Mouse (Mus musculus): ENCODE results near the gene Carhsp1. TPM values are rescaled to one million over a fixed set of nuclear protein-coding genes. Genes with fewer than 3 reads are reported as not detected.

Carhsp1 gene
- polyA plus RNA-seq (2012; rRNA removed) = 118 and 129 TPM in 2 replicates

GRCm38 (mm10) chr16:8671551-8672349, at the start of gene Carhsp1:
Carhsp1 (minus strand) TSS chr16:8672155.

GRCm38 (mm10) chr16:8680470-8680869, 8.5 kb upstream of the Carhsp1 start, which contains the start of gene Gm5767:
Gm5767 (plus strand) TSS chr16:8680770.

GRCm38 (mm10) chr16:8637217-8638051, 34.5 kb downstream of the Carhsp1 start, which contains the start of the genes Pmm2 and Tmem186:
Pmm2 (plus strand) TSS chr16:8637674.
Tmem186 (minus strand) TSS chr16:8637712.

Other genes starting within 250 kb of the Carhsp1 start
- gene Tmem114, start 247.0 kb downstream of the Carhsp1 start, polyA plus RNA-seq (2012; rRNA removed) = 0.52 and 0.88 TPM in 2 replicates
- 82.1 and 84.4 TPM in 2 replicates for gene Mettl22, start 201.4 kb downstream of the Carhsp1 start, polyA plus RNA-seq (2012; rRNA removed)
- gene Abat, start 158.7 kb downstream of the Carhsp1 start, polyA plus RNA-seq (2012; rRNA removed) = 63.9 and 65.0 TPM in 2 replicates
- 47.0 and 49.3 TPM in 2 replicates for gene Pmm2, start 34.5 kb downstream of the Carhsp1 start, polyA plus RNA-seq (2012; rRNA removed)
- 21.1 and 22.4 TPM in 2 replicates for gene Tmem186, start 34.4 kb downstream of the Carhsp1 start, polyA plus RNA-seq (2012; rRNA removed)
- 0.16 and 0.21 TPM in 2 replicates for gene Gm5767, start 8.6 kb upstream of the Carhsp1 start, polyA plus RNA-seq (2012; rRNA removed)
- 115 and 117 TPM in 2 replicates for gene Usp7, start 120.2 kb upstream of the Carhsp1 start, polyA plus RNA-seq (2012; rRNA removed)
- 39.0 and 42.3 TPM in 2 replicates for gene 1810013L24Rik, start 157.9 kb upstream of the Carhsp1 start, polyA plus RNA-seq (2012; rRNA removed)